Mouse (Mus musculus) heart, embryonic 11.5 days (tissue): ENCODE data around the gene Shank3. TPM values are rescaled to one million over a fixed set of nuclear protein-coding genes. Genes with fewer than 3 reads are reported as not detected.

Experiments used
- ATAC-seq: fragments of 200-750 bp; cut with Nextera tagmentation; replicated peaks from 2 replicates; pipeline ENCODE4 v1.8.0; 2017; ENCODE audit warnings: moderate library complexity; ENCODE audit not compliant: insufficient number of reproducible peaks, low FRiP score, low TSS enrichment
- H3K27ac ChIP-seq: fragments of 300-500 bp; sonication (generic); 2 replicates; pipeline ENCODE4 v1.5.1; 2014; ENCODE audit warnings: mild to moderate bottlenecking, low read depth, low read length
- H3K27me3 ChIP-seq: fragments of 300-500 bp; sonication (generic); 2 replicates; pipeline ENCODE4 v1.6.1; 2014; ENCODE audit warnings: mild to moderate bottlenecking, low read length, mixed read lengths; ENCODE audit not compliant: control insufficient read depth, insufficient read depth
- H3K36me3 ChIP-seq: fragments of 300-500 bp; sonication (generic); 2 replicates; pipeline ENCODE4 v1.6.1; 2014; ENCODE audit warnings: mild to moderate bottlenecking, low read length, moderate library complexity, mixed read lengths; ENCODE audit not compliant: control insufficient read depth, insufficient read depth
- H3K4me1 ChIP-seq: fragments of 300-500 bp; sonication (generic); 2 replicates; pipeline ENCODE4 v1.6.1; 2014; ENCODE audit warnings: low read length; ENCODE audit not compliant: control insufficient read depth, insufficient read depth
- H3K4me2 ChIP-seq: fragments of 300-500 bp; sonication (generic); 2 replicates; pipeline ENCODE4 v1.6.1; 2014; ENCODE audit warnings: mild to moderate bottlenecking, moderate library complexity
- H3K4me3 ChIP-seq: fragments of 300-500 bp; sonication (generic); 2 replicates; pipeline ENCODE4 v1.5.1; 2014; ENCODE audit warnings: low read depth, low read length
- H3K9ac ChIP-seq: fragments of 300-500 bp; sonication (generic); 2 replicates; pipeline ENCODE4 v1.6.1; 2014; ENCODE audit warnings: mild to moderate bottlenecking, low read depth, low read length, moderate library complexity
- H3K9me3 ChIP-seq: fragments of 300-500 bp; sonication (generic); replicated peaks from 2 replicates; pipeline ENCODE4 v1.6.1; 2016; ENCODE audit warnings: low read length; ENCODE audit not compliant: control insufficient read depth
- WGBS: fragments of 180-500 bp; shearing (Covaris S2); extraction: QIAGEN DNeasy Blood & Tissue Kit; methylation state at CpG from one replicate; pipeline ENCODE4 v1.1.7; 2014; ENCODE audit not compliant: insufficient replicate concordance; 5-methylcytosine and 5-hydroxymethylcytosine counted together
- polyA plus RNA-seq: library from polyadenylated mRNA; unstranded; fragments of >200 nt; fragmentation: Nextera tagmentation; extraction: Ambion mirVana; gene quantifications from 2 replicates; pipeline ENCODE4 v1.2.1, GENCODE M21; 2014

Gene Shank3
- polyA plus RNA-seq, 1 experiment from 2014 or later: 2.7 TPM

DNA sequence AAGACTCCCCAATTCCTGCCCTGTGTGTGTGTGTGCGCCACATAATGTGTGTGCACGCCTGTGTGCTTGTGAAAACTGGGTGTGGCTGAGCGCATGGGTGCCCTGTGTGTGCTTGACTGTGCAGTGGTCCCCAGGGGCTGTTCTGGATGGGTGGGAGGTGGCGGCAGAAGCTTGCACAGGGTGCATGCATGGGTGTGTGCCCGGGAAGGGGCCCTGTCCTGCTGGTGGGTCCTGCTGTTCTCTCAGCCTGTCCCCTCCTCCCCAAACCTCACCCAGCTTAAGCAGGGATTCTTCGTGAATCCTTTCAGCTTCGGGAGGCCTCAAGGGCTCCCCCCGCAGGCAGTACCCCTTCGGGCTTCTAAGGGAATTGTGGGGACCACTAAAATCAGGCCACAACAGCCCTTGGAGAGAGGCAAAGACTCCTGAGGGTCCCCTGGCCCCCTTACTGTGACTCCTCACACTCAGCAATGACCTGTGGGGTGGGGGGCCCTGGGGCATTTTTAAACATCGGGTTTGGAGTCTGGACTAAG lies 59.8 kb downstream of the Shank3 start:
- Histone ChIP-seq H3K9ac (no peak overlapping the region), H3K27ac (no peak overlapping the region), H3K36me3 (no peaks in the 10 kb centered on the region), H3K4me1 (peaks cover 13% of the 10 kb centered on the region), H3K9me3 (no peaks in the 10 kb centered on the region), H3K4me2 (no peak overlapping the region), H3K27me3 (peaks cover 38% of the 10 kb centered on the region), H3K4me3 (no peak overlapping the region)
- ATAC-seq: no peak
- 29% methylated on average over 10 of the region's 10 CpGs for WGBS

DNA sequence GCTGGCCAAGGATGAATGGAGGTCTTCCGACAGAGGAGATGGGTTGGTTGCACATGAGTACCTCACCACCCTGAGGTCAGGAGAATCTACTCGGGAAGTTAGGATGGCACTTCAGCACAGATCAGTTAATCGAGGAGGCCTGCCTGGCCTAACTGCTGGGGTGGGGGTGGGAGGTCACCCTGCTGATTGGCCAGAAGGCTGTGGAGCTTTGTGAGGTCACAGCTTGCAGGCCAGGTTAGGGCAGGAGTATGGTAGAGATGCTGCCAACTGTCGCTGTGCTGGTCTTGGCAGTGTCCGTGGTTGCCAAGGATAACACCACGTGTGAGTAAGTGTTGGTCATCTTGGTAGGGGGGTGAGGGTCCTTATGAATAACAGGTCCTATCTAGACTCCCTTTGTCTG lies 68.7 kb downstream of the Shank3 start, which contains the start of gene Acr:
Gene Acr (plus strand): TSS at position 213 of the 400 bp plus-strand sequence.
- H3K9me3 ChIP-seq: no peaks in the 10 kb centered on the region
- H3K27ac ChIP-seq: no peak within 1 kb of the TSS
- H3K4me1 ChIP-seq: no peaks in the 10 kb centered on the region
- no peak within 1 kb of the TSS for H3K4me3 ChIP-seq
- H3K9ac ChIP-seq: no peak within 1 kb of the TSS
- H3K36me3 ChIP-seq: no peaks in the 10 kb centered on the region
- 81% methylated on average over 6 of the region's 6 CpGs for WGBS
- no peak for ATAC-seq
- no peak within 1 kb of the TSS for H3K4me2 ChIP-seq
- H3K27me3 ChIP-seq: no peaks in the 10 kb centered on the region

DNA sequence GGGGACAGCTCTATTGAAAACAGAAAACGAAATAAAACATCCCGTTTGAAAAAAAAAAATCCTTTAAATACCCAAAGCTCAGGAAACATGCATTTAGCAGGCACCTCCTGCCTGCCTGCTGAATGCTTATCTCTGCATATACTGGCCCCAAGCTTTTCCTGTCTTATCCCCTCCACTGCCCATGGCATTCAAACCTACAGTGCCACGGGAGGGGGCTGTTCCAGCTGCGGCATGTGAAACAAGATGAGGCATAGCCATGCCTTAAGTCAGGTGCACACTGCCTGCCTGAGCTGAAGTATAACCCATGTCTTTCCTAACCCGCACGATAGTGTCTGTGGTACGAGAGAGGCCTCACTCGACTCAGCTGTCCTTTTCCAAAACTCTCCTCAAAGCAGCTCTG lies 72.7 kb downstream of the Shank3 start:
- no peaks in the 10 kb centered on the region for H3K4me1 ChIP-seq
- no peak overlapping the region for H3K4me3 ChIP-seq
- 55% methylated on average over 8 of the region's 8 CpGs for WGBS
- no peak for ATAC-seq
- H3K9me3 ChIP-seq: no peaks in the 10 kb centered on the region
- no peak overlapping the region for H3K27ac ChIP-seq
- H3K9ac ChIP-seq: no peak overlapping the region
- H3K4me2 ChIP-seq: no peak overlapping the region
- H3K27me3 ChIP-seq: no peaks in the 10 kb centered on the region
- no peaks in the 10 kb centered on the region for H3K36me3 ChIP-seq

DNA sequence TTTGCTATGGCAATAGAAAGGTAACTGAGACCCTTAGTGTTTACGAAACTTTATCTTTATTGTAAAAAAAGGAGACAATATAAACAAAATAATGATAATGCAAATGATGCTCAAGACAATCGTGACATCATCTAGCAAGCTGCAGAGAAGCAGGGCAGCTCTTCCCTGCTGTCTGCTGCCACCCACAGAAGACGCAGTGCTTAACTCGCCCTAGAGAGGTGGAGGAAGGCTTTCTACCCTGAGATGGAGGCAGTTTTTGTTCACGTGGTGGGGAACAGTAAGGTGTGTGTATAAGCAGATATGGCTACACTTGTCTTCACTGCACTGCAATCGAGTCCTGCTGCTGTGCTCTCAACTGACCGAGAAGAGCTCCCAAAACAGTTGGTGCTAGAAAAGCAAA lies 83.1 kb downstream of the Shank3 start:
- Histone ChIP-seq H3K4me2 (no peak overlapping the region), H3K4me1 (no peaks in the 10 kb centered on the region), H3K9ac (no peak overlapping the region), H3K27me3 (no peaks in the 10 kb centered on the region), H3K36me3 (no peaks in the 10 kb centered on the region), H3K4me3 (no peak overlapping the region), H3K27ac (no peak overlapping the region), H3K9me3 (no peaks in the 10 kb centered on the region)
- ATAC-seq: no peak
- WGBS: 83% methylated on average over 7 of the region's 7 CpGs

DNA sequence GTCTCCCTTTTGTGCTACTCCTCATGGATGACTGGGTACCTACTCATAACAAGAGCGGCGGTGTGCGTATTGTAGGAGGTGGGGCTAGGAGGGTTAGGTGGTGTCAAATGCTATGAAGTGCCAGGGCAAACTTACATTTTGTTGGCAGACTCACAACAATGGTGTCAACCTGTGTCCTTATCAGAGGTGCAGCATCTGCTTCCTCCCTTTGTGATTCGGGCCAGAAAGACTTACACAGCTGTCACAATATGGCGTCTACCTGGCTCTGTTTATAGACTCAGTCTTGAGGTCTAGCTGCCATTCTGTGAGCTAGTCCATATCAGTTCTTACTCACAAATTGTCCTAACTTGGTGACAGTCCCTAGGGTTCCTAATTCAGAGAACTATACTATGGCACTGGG lies 85.7 kb downstream of the Shank3 start:
- no peak for ATAC-seq
- Histone ChIP-seq H3K9me3 (no peaks in the 10 kb centered on the region), H3K4me1 (no peaks in the 10 kb centered on the region), H3K36me3 (no peaks in the 10 kb centered on the region; the same call in 1 of the 2 replicates), H3K4me2 (no peak overlapping the region), H3K27ac (no peak overlapping the region), H3K9ac (no peak overlapping the region), H3K4me3 (no peak overlapping the region), H3K27me3 (no peaks in the 10 kb centered on the region)
- WGBS: 74% methylated on average over 5 of the region's 5 CpGs

DNA sequence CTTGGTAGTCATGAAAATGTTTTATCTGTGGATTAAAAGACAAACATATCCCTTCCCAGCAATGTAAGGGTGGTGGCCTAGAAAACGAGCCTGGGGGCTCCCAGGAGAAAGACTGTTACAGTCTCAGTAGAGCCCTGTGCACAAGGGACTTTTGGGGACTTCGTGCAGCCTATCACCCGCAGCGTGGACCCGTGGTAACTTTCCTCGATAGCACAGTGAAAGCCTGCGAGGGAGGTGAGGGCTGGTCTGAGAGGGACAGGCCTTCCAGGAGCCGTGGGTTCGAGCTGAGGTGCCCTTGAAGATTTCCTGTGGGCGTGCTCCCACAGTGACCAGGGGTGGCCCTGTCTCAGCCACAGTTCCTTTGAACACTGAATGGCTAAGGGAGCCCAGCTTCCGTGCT lies 86.2 kb downstream of the Shank3 start:
- no peak overlapping the region for H3K4me2 ChIP-seq

DNA sequence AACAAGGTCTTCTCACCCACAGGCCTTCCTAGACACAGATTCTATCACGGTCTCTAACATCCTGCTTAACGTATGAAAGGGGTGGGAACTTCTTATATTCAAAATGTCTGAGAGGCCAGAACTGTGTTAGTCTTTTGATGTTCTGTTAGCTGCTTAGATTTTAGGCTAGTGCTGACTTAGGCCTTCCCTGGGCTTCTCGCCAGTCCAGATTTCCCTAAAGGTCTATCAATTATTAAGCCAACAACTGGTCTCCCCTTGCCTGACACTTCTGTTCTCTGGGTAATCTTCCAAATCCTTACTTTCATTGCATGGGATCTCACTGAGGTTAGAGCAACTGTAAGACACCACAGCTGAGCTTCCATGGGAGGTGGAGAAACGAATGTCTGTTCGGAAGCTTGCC lies 89.7 kb downstream of the Shank3 start:
- no peaks in the 10 kb centered on the region for H3K27me3 ChIP-seq
- ATAC-seq: no peak
- no peak overlapping the region for H3K27ac ChIP-seq
- peaks cover 4% of the 10 kb centered on the region; the same call in 1 of the 2 replicates for H3K4me1 ChIP-seq
- 87% methylated on average over 5 of the region's 5 CpGs for WGBS
- no peak overlapping the region for H3K4me2 ChIP-seq
- no peaks in the 10 kb centered on the region; the same call in 1 of the 2 replicates for H3K36me3 ChIP-seq
- no peaks in the 10 kb centered on the region for H3K9me3 ChIP-seq
- no peak overlapping the region for H3K4me3 ChIP-seq
- no peak overlapping the region for H3K9ac ChIP-seq

More for the DNA sequence above, 86.2 kb downstream of the Shank3 start:
- H3K4me1 ChIP-seq: no peaks in the 10 kb centered on the region
- no peak overlapping the region for H3K4me3 ChIP-seq
- no peaks in the 10 kb centered on the region for H3K27me3 ChIP-seq
- 82% methylated on average over 11 of the region's 11 CpGs for WGBS
- H3K9me3 ChIP-seq: no peaks in the 10 kb centered on the region
- no peak overlapping the region for H3K27ac ChIP-seq
- no peak for ATAC-seq
- H3K9ac ChIP-seq: no peak overlapping the region
- H3K36me3 ChIP-seq: no peaks in the 10 kb centered on the region; the same call in 1 of the 2 replicates

DNA sequence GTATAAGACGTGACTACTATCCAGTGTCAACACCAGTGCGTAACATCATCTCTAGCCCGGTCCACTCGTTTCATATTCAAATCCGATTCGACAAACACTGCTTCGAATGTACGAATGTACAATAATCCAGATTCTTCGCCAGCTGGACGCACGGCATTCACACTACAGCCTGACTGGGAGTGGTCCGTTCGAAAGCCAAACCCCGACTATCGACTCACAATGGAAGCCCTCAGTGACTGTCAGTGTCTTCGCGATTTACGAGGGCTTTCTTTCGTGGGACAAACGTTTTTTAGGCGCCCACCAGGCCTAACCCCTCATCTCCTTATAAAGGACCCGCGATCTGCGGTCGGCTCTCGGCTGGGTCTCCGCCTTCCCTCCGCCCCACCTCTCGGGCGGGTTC lies 91.9 kb downstream of the Shank3 start:
- H3K27ac ChIP-seq: peak overlapping the region; percentile 15; the same call in 1 of the 2 replicates
- 4% methylated on average over 30 of the region's 30 CpGs for WGBS
- H3K36me3 ChIP-seq: no peaks in the 10 kb centered on the region; the same call in 1 of the 2 replicates
- H3K4me1 ChIP-seq: peaks cover 4% of the 10 kb centered on the region; the same call in 1 of the 2 replicates
- H3K27me3 ChIP-seq: no peaks in the 10 kb centered on the region
- peak overlapping the region; percentile 86 for H3K4me3 ChIP-seq
- no peaks in the 10 kb centered on the region for H3K9me3 ChIP-seq
- H3K4me2 ChIP-seq: peak overlapping the region; percentile 78
- peak overlapping the region; percentile 75 for H3K9ac ChIP-seq
- peak; percentile 24; the same call in 1 of the 2 replicates for ATAC-seq
